Mouse (Mus musculus) 3134 (cell line): ENCODE measurements at regions not wholly inside any gene's neighbourhood (a gene's known extent, or its start where the extent isn't known, plus 50 kb on each side); places are given as distances from the start of the nearest gene placed in this dataset.

Experiments used
- DNase-seq: peaks from one replicate; pipeline ENCODE4 v3.0.0-alpha.2; 2011; ENCODE audit warnings: low spot score; ENCODE audit not compliant: insufficient read length; ENCODE audit errors: extremely low read depth

- DNase-seq: no peak
Observed at GRCm38 (mm10) chr16:74743512-74743911, 331.9 kb upstream of the Robo2 start.

- DNase-seq: no peak
Observed at GRCm38 (mm10) chr16:74739194-74740135, 327.8 kb upstream of the Robo2 start.

- no peak for DNase-seq
Observed at GRCm38 (mm10) chr16:74732940-74733776, 321.5 kb upstream of the Robo2 start.

GRCm38 (mm10) chr16:74730169-74730794 lies 318.7 kb upstream of the Robo2 start:
- no peak for DNase-seq

- no peak for DNase-seq
Observed at GRCm38 (mm10) chr16:74723217-74723616, 311.6 kb upstream of the Robo2 start.

- DNase-seq: no peak
Observed at GRCm38 (mm10) chr16:74718154-74718553, 306.5 kb upstream of the Robo2 start.

- no peak for DNase-seq
Observed at GRCm38 (mm10) chr16:74717622-74718021, 306.0 kb upstream of the Robo2 start.

GRCm38 (mm10) chr16:74714950-74715349 lies 303.3 kb upstream of the Robo2 start:
- DNase-seq: no peak

GRCm38 (mm10) chr16:74712515-74712914 lies 300.9 kb upstream of the Robo2 start:
- DNase-seq: no peak

GRCm38 (mm10) chr16:74702067-74702466 lies 290.4 kb upstream of the Robo2 start:
- DNase-seq: no peak

GRCm38 (mm10) chr16:74683371-74683770 lies 271.7 kb upstream of the Robo2 start:
- DNase-seq: no peak

- DNase-seq: no peak
Observed at GRCm38 (mm10) chr16:74675586-74675985, 264.0 kb upstream of the Robo2 start.

- no peak for DNase-seq
Observed at GRCm38 (mm10) chr16:74671466-74671865, 259.8 kb upstream of the Robo2 start.

GRCm38 (mm10) chr16:74664337-74664736 lies 252.7 kb upstream of the Robo2 start:
- DNase-seq: no peak

- no peak for DNase-seq
Observed at GRCm38 (mm10) chr16:74651244-74651643, 239.6 kb upstream of the Robo2 start.

GRCm38 (mm10) chr16:74649207-74649606 lies 237.6 kb upstream of the Robo2 start:
- DNase-seq: no peak

- DNase-seq: no peak
Observed at GRCm38 (mm10) chr16:74648384-74648783, 236.8 kb upstream of the Robo2 start.

GRCm38 (mm10) chr16:74644750-74645366 lies 233.2 kb upstream of the Robo2 start:
- no peak for DNase-seq

- no peak for DNase-seq
Observed at GRCm38 (mm10) chr16:74639805-74640204, 228.2 kb upstream of the Robo2 start.

- no peak for DNase-seq
Observed at GRCm38 (mm10) chr16:74637638-74638037, 226.0 kb upstream of the Robo2 start.

GRCm38 (mm10) chr16:74625783-74626182 lies 214.2 kb upstream of the Robo2 start:
- DNase-seq: no peak
